In genomic region chr10:50657352-50657751, GRCm38 (mm10) we compare ENCODE assay signal across 8 mouse cellular contexts.
A peak's percentile ranks its signal among the peaks of the same experiment; 100 is the strongest.
DNase-seq lines count a peak whose midpoint lies in the region; ATAC-seq and TF ChIP-seq lines count a peak whose summit lies in the region.

No protein-coding gene starts in this region.

- no peaks in the 10 kb centered on the region for H3K9me3 ChIP-seq in ES-E14 (ENCODE audit: control insufficient read depth, insufficient read depth, low read depth, low read length)
- H3K9me3 ChIP-seq in intestine, postnatal 0 days (ENCODE audit: control insufficient read depth), result no peaks in the 10 kb centered on the region

- H3K36me3 ChIP-seq in ES-E14 (ENCODE audit: control insufficient read depth, insufficient read depth, low read length, poor library complexity, severe bottlenecking), result no peaks in the 10 kb centered on the region; the same call in 1 of the 2 replicates
- peaks cover 12% of the 10 kb centered on the region for H3K36me3 ChIP-seq in intestine, postnatal 0 days (ENCODE audit: control insufficient read depth, insufficient read depth)

- H3K4me3 ChIP-seq in ES-E14 (ENCODE audit: insufficient read depth in 1 of 2, low read depth in 1 of 2, low read length in 2 of 2, poor library complexity in 1 of 2, severe bottlenecking in 1 of 2), result no peak overlapping the region
- no peak overlapping the region for H3K4me3 ChIP-seq in intestine, postnatal 0 days (ENCODE audit: low read depth, low read length)

- peak; percentile 72 for TF ChIP-seq CTCF in intestine, postnatal 0 days (IDR thresholded peaks at IDR 0.05; ENCODE audit: low read depth)

- peak; percentile 20 for DNase-seq in kidney, adult 9 months
- DNase-seq in kidney, postnatal 4 days, result no peak
- no peak for DNase-seq in ES-E14 (ENCODE audit: low read depth, low spot score)
- peak; percentile 64 for DNase-seq in embryo, embryonic 10.5 days (ENCODE audit: low spot score)
- peak; percentile 9 for DNase-seq in retina, adult 2 months (ENCODE audit: low read depth, low spot score)
- no peak for DNase-seq in gastrocnemius, postnatal 36 days
- DNase-seq in left cerebral cortex, adult 11 months (ENCODE audit: low spot score), result no peak

- intact Hi-C loops in gastrocnemius, postnatal 36 days (cut with DNase I), result no loop called here

- ATAC-seq in intestine, postnatal 0 days, result no peak

- WGBS in intestine, postnatal 0 days, result 50% methylated on average over 1 of the region's 1 CpGs

- H3K9ac ChIP-seq in ES-E14 (ENCODE audit: insufficient read depth, low read depth, low read length, poor library complexity, severe bottlenecking), result no peak overlapping the region
- H3K9ac ChIP-seq in intestine, postnatal 0 days (ENCODE audit: low read depth, low read length), result no peak overlapping the region

- in situ Hi-C loops in ES-E14 (cut with MboI; ENCODE audit: low sequenced_read_pairs in 2 of 2, unreplicated experiment in 2 of 2), result no loop called here

- H3K27ac ChIP-seq in ES-E14 (ENCODE audit: insufficient read depth, low read depth, low read length, poor library complexity, severe bottlenecking), result no peak overlapping the region
- no peak overlapping the region for H3K27ac ChIP-seq in intestine, postnatal 0 days (ENCODE audit: low read depth, low read length)

- no peak overlapping the region for H3K4me2 ChIP-seq in intestine, postnatal 0 days (replicated peaks; ENCODE audit: low read depth)

- H3K27me3 ChIP-seq in intestine, postnatal 0 days (replicated peaks; ENCODE audit: control insufficient read depth, insufficient read depth, low read length), result no peaks in the 10 kb centered on the region

- H3K4me1 ChIP-seq in ES-E14 (ENCODE audit: control insufficient read depth in 2 of 2, insufficient read depth in 2 of 2, low read length in 2 of 2, poor library complexity in 1 of 2), result no peaks in the 10 kb centered on the region
- no peaks in the 10 kb centered on the region for H3K4me1 ChIP-seq in intestine, postnatal 0 days (replicated peaks; ENCODE audit: control insufficient read depth, insufficient read depth, low read length)

TF ChIP-seq in ES-E14, 5 proteins besides CTCF, POLR2A, EP300 and RAD21:
- TF ChIP-seq MAFK (IDR thresholded peaks at IDR 0.05; ENCODE audit: insufficient read depth, low read depth, low read length) (peak; percentile 88), CHD2 (IDR thresholded peaks at IDR 0.05; ENCODE audit: low read depth, low read length) (no peak)

Comparison
In these comparisons a context has a peak if more than half of its experiments do, and no peak if none do; other contexts are left out.
1. DNase-seq: peak in kidney, adult 9 months (single experiment), embryo, embryonic 10.5 days (single experiment) and retina, adult 2 months (single experiment); none in kidney, postnatal 4 days (0 of 2), ES-E14 (single experiment), gastrocnemius, postnatal 36 days (0 of 2) and left cerebral cortex, adult 11 months (single experiment).